Mouse (Mus musculus) left cerebral cortex, postnatal 10 days (tissue): ENCODE data around the gene Frmd7. TPM values are rescaled to one million over a fixed set of nuclear protein-coding genes. Genes with fewer than 3 reads are reported as not detected.
A peak's percentile ranks its signal among the peaks of the same experiment; 100 is the strongest.

ENCODE experiments used
- DNase-seq, 2 experiments: peaks; one replicate each; pipeline ENCODE4 v3.0.0; 2021 to 2022; ENCODE audit warnings: low spot score in 2 of 2, mixed read lengths in 1 of 2; ENCODE audit errors: extremely low spot score in 1 of 2
- intact Hi-C: fragments of 180-260 bp; cut with DNase I; formaldehyde crosslinking; loops from one replicate; pipeline ENCODE4 v1.15.1; 2025
- total RNA-seq, 2 experiments: library from RNA; stranded (reverse); gene quantifications; 2 replicates each; pipeline ENCODE4 v1.2.3; 2021

The Frmd7 gene
- under 1 TPM; 0.69 to 0.85 TPM for total RNA-seq

DNA sequence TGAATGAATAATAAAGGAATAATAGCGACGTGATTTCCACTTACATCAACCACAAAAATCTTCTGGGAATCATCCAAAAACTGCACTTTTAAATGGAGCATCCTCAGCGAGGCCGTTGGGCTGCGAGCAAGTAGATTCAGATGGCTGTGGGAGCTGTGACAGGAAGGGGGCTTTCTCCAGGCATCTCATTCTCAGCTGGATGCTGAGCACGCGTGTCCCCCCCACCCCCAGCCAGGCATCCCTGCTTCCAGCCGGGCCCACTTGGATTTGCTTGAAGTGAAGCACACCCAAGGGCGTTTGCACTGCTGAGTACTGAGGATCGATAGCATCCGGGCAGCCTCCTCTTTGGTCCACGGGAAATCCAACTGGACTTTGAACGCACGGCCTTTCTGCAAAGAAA is at the start of gene Frmd7:
TSS of gene Frmd7 (minus strand) at position 101 of the 400 bp plus-strand sequence.
- intact Hi-C loops = no loop called here

DNA sequence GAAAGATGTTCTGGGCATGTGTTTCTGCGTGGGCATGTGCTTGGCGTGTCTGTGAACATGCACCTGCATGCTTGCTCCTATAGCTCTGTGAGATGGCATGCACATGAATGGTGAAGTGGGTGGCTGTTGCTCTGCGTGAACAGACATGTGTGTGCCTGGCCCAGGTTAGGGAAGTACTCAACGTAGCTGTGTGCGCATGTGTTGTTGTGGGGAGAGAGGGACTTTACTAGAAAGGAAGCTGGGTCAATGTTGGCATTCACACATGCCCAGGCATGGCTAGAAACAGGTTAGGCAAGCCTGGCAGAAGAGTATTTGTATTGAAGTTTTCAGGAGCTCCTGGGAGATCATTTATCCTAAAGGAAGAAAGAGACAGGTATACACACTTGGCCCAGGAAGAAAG is 48.8 kb upstream of the Frmd7 start:
- DNase-seq = no peak
- intact Hi-C loops = no loop called here

More for the DNA sequence above, at the start of gene Frmd7:
- no peak for DNase-seq

DNA sequence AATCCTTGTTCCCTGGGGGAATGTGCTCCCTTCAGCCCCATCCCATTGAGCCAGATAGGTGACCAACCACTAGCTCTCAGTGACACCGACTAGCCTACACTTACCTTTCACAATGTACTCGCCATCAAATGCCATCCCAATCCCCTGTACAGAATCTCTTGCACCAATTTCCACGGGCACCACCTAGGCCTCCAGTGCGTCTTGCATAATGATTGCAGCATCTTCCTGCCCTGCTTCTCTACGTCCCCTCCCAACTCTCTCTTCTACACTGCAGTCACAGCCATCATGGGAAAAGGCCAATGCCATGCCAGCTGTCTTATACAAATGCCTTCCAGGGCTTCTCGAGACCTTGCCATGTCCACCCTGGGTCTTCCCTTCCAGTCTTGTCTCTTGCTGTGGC is 47.4 kb upstream of the Frmd7 start:
- intact Hi-C loops = no loop called here
- no peak for DNase-seq

DNA sequence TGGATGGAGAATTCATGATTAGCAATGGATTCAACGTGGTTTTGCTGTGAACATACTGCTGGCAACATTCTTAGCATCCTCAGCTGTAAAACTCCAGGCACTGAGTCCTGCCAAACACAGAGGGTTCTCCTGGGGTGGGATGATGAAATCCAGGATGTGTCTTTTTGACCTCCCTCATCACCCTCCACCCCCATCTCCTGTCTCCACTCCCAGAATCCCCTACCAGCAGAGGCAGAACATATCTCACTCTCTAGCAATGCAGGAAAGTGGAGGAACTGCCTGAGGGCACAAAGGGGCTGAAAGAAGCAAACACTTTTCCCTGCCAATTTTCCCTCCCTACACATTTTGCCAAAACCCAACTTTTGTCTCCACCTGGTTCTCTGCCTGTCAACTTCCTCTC is 46.1 kb upstream of the Frmd7 start:
- intact Hi-C loops = no loop called here
- DNase-seq = no peak

DNA sequence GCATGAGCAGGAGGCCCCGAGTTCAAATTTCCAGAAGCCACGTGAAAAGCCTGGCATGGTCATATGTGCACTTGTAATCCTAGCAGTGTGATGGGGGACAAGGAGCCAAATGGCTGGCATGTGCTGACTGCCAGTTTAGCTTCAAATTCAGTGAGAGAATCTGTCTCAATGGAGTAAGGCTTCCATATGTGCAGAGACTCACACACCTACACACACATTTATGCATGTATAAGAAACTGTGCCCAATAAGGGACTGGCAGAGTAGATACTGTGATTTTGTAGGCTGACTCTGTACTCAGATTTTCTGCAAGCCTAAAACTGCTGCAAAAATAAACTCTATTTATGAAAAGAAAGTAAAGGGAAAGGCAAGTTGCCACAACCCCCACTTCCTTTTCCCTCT is 35.9 kb upstream of the Frmd7 start:
- intact Hi-C loops = no loop called here
- DNase-seq = peak in 1 of 2 experiments; percentile 5

DNA sequence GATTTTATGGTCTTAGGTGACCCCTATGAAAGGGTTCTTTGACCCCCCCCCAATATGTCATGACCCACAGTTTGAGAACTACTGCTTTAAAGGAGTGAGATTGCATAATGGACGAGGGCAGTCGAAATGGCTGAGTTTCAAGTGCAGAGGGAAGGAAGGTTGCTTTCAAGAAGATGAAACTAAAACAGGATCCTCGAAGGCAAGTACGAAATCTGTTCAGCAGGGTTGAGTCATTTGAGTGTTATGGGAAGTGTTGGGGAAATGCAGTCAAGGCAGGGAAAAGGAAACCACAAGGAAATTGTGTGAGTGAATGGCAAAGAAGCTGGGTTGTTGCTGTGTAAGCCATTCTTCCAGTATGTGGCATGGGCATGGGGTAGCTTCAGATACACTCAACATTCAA is 29.6 kb upstream of the Frmd7 start:
- intact Hi-C loops = no loop called here
- no peak for DNase-seq

DNA sequence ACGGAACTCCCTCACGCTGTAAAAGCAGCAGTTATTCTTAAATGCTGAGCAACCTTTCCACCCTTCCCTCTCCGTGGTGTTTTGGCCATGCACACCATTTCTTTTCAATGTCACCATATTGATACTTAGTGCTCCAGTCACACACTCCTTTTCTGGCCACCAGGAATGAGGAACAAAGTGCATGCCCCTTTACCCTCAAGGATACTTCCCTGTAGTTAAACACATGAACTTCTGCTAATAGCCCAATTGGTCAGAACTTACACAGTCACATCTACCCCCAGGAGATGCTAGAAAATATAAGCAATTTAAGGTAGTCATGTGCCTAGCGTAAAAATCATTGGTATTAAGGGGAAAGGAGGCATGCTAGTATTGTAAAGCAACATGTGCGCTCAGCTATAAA is 27.4 kb upstream of the Frmd7 start:
- DNase-seq = no peak
- intact Hi-C loops = no loop called here

DNA sequence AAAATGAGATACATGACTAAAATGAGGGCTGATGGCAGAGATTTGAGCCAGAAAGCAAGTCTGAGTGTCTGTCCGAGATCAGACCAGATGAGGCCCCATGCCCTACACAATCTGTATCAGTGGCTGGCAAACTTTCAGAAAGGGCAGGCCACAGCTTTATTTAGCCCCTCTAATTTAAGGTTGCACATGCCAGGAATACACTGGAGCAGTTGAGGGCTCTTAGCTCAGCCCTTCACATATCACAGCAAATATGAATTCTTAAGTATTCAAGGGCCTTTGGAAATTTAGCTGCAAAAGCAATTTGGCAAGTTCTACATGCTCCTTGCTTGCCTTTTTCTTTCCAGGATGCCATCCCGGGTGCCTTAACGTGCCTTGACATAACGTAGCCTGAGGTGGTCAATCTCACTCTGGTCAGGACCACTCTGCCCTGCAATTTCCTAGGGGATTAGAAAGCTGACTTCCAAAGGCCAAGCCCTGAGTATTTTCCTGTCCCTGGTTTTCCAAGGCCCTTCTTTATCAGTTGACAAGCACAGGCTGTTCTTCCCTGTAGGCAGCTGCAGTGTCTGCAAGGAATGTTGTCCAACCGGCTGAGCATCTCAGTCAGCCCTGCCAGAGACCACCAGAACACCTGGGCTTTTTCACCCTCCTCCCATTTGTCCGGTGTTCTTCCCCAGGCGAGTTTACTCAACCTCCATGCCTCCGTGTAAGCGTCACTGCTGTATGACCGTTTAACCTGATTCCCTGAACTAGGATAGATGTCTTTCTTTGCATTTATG is 25.8 kb upstream of the Frmd7 start:
- DNase-seq = no peak
- intact Hi-C loops = no loop called here

DNA sequence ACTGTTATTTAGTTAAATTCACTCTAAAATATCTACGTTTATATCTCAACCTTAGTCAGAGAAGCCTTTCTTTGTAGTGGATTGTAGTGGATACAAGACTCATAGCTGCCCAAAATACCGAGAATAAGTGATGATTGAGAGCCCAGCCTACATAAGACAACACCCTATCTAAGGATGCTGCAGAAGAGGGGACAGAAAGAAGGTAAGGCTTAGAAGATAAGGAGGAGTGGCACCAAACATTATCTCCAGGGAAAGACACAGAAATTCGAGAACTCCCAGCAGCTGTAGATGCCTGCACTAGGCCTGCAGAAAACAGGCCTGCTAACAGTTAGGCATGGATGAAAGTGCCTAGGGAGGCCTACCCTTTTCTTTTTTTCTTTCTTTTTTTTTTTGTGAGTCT is 22.6 kb upstream of the Frmd7 start:
- intact Hi-C loops = no loop called here
- no peak for DNase-seq

DNA sequence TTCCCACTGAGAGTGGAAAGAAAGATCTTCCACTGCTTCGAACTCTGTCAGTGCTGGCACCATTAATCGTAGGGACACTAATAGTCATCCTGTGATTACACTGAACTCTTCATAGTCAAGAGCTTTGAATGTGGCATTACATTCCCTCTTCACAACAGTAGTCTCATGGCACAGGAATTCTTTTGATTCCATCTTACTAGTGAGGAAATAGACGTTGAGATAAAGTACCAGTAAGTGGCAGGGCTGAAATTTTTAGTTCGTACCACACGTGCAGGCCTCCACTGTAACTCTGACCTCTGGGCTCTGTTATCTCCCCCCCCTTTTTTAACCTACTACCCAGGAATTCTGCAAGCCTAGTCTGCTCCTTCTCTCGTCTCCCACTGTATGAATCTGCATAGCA is 20.4 kb upstream of the Frmd7 start:
- intact Hi-C loops = no loop called here
- no peak for DNase-seq

DNA sequence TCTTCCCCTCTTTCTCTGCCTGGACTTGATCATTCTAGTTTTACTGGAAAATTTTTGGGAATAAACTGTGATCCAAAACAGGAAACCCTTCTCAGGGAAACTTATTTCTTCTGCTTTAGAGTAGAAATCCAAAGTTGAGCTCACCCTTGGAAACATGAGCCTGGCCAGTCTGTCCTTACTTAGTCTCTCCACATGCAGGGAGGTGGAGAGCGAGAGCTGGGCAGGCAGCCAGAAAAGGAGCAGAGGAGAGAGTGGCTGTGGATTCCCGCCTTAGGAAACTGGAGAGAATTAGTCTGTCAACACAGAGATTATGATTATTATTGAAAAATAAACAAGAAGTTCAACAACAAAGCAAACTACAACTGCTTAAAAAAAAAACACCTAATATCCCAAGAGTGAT is 6.1 kb upstream of the Frmd7 start:
- DNase-seq = peak in 1 of 2 experiments; percentile 48
- intact Hi-C loops = no loop called here

DNA sequence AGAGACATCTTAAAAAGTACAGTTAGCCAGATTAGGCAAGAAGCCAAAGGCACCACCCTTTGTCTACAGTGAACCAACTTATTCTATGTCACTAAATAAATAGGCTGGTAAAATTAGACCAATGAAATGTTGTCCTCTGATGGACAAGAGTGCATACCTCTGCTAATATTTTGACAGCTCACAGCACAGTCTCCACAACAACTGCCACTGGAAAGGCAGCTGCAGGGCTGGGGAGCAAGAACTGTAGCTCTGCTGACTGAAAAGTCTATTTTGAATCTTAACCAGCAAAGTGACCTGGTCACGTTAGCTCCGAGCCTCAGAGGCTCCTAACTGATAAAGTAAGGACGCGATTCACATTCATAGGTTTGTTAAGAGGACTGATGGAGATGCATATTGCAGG is 5.6 kb upstream of the Frmd7 start:
- DNase-seq = no peak
- intact Hi-C loops = no loop called here

DNA sequence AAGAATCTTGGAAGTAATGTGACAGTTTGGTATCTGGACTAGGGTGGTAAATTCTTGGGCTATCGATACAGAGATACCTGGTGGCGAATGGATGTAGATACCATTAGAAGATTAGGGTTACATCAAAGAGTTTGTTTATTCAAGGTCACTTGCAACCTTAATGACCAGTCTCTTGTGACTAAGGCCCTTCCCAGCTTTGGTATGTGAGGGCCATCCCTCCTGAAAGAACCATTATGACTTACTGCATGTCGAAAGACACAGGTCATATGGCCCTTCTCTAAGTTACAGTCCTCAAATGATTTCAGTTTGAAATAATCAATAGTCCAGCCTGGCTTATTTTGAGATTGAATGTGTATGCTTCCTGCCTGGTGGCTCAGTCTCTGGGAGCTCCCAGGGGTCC is 5.4 kb downstream of the Frmd7 start:
- DNase-seq = no peak
- intact Hi-C loops = no loop called here

DNA sequence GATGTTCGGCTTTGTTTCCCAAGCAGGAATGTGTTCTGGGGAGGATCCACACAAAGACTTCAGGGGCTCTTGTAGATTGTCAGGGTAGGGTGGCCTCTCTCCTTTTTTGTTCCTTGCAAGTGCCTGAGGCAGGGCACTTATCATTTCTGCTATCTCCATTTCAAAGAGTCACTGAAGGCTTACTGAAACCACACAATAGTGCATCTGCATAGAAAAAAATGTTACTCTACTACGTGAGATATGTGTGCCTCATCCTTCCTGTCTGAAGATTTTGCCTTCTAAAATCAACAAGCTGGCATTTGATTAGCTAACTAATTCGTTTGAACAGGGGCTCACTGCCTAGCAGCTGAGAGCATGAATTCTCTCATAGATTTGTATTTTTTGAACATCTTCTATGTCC is 12.2 kb downstream of the Frmd7 start:
- DNase-seq = no peak
- intact Hi-C loops = no loop called here

DNA sequence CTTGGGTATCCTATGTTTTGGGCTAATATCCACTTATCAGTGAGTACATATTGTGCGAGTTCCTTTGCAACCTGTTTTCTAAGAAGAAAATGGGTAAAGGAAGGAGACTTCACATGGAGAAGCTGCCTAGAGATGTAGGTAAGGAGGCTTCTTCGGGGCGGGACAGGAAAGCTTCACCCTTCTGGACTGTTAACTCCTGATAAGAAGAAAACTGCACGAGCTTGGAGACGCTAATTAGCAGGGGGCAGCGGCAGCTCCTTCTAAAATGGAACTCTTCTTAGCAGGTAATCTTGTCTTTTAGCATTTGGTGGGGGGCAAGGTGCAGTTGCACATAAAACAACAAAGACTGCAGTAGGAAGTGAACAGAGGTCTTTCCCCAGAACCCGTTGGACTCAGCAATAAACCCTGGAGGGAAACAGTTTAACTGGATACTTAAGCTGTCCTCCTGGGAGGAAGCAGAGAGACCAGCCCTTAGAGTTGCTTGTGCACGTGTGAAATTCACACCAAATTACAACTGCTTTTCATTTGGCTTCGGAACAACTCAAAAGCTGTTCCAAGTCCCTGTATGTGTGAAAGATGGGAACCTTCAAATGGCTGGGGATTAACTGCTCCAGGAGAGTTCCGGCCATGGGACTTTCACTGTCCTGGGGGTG is 15.5 kb downstream of the Frmd7 start:
- intact Hi-C loops = no loop called here
- no peak for DNase-seq

DNA sequence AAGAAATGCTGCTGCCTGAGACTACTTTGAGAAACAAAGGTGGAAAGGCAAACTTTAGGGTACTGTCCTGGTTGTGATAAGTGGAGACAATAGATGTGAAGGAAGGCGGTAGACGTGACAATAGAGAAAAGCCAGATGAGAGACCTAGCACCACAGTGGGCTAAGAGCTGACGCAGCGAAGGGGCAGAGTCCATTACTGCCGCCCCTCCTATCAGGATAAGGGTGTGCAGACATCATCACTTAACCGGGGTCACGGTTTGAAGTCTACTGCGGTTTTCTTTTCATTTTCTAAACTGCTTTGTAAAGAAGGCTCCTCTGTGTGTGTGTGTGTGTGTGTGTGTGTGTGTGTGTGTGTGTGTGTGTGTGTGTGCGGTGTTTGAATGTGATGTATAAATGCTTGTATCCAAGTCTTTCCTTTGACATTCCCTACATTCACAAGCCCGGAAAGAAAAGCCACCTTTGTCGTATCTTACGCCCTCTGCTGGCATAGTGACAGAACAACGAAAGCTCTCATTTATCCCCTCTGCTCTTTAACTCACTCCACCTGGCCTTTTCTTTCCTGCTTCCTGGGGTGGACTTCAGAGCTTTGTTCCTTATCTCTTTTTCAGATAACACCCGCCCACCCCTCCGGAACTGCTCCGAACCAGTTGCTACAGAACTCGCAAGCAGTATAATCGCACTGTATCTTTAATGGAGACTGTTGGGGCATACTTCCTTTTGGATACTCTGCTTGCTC is 17.7 kb downstream of the Frmd7 start:
- DNase-seq = no peak
- intact Hi-C loops = no loop called here

DNA sequence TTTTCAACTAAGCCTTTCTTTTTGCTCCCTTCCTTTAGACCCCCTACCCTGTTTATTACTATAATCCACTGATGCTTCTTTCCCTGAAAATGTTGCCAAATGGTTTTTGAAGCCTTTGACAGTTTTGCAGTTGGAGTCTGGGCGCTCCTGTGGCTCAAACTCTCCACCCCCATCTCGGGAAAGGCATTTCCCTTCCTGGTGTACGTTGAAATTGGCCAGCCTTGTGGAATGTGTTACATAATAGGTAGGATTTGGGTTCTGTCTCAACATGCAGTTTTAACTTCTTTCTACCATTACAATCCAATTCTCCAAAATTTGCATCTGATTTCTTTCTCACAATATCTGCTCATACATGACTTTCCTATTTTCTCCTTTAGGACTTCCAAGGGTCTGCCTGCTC is 23.8 kb downstream of the Frmd7 start:
- intact Hi-C loops = no loop called here
- DNase-seq = no peak

DNA sequence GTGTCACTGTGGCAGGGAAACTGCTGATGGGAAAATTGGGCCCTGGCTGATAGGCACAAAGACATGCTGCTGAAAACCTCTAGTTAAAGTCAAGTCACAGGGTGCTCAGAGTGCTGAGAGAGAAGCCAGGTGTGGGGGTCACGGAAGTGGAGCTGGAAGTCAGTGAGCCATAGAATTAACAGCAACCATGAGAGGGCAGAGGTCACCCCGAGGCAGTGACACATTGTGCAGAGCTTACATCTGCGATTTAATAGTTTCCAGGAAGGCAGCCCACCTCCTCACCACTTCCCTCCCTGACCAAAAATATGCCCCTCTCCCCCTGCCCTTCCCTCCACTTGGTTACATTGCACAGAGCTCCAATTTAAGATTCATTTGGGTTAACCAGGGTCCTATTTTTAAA is 25.1 kb downstream of the Frmd7 start:
- DNase-seq = no peak
- intact Hi-C loops = no loop called here

DNA sequence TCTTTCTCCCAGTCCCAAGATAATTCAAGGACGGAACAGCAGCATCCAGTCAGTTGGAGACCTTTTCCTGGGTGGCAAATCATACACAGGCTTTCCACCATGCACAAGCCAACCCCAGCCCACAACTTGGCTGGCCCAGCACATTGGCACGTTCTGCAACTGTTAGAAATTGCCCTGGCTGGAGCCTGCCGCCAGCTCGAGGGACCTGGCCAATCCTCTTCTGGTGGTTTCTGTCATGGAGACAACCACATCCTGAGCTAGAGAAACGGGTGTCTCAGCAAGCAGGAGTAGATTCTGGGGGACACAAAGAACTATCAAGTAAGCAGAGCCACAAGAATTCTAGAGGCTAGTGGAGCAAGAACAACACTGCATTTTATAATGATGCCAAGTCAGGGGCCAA is 32.6 kb downstream of the Frmd7 start:
- no peak for DNase-seq
- intact Hi-C loops = no loop called here

DNA sequence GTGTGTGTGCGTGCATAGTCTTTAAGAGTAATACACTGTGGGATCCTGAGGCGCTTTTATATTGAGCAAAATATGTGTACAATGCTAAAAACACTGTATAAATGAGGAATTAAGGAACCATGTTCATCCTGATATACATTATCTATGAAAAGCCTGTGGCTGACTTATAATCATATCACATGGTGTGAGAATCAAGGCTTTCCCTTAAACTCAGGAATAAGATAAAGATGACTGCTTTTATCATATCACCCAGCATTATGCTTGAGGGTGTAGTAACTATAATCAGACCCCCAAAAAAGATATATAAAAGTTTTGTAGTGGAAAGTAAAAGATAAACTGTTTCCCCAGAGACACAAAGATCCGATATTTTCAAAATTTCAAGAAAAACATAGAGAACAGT is 39.0 kb downstream of the Frmd7 start:
- intact Hi-C loops = no loop called here
- no peak for DNase-seq
